Mouse (Mus musculus): ENCODE measurements around the gene Hivep3. TPM values are rescaled to one million over a fixed set of nuclear protein-coding genes. Genes with fewer than 3 reads are reported as not detected.
A peak's percentile ranks its signal among the peaks of the same experiment; 100 is the strongest.

The Hivep3 gene
- total RNA-seq, 4 experiments from 2014 or later: 7.4 to 11.0 (median 9.2) TPM

GRCm38 (mm10) chr4:120145931-120146330 is 412.3 kb downstream of the Hivep3 start:
- no peak for DNase-seq (ENCODE audit: low spot score)

- peak; percentile 79 for DNase-seq (ENCODE audit: low spot score)
These were observed 414.9 kb downstream of the Hivep3 start for GRCm38 (mm10) chr4:120148291-120149141.

- no peak for DNase-seq (ENCODE audit: low spot score)
These were observed 415.5 kb downstream of the Hivep3 start for GRCm38 (mm10) chr4:120149142-120149524.

GRCm38 (mm10) chr4:120150345-120150920 is 416.8 kb downstream of the Hivep3 start:
- DNase-seq (ENCODE audit: low spot score): no peak

GRCm38 (mm10) chr4:120151906-120152305 is 418.3 kb downstream of the Hivep3 start:
- DNase-seq (ENCODE audit: low spot score): no peak

DNA sequence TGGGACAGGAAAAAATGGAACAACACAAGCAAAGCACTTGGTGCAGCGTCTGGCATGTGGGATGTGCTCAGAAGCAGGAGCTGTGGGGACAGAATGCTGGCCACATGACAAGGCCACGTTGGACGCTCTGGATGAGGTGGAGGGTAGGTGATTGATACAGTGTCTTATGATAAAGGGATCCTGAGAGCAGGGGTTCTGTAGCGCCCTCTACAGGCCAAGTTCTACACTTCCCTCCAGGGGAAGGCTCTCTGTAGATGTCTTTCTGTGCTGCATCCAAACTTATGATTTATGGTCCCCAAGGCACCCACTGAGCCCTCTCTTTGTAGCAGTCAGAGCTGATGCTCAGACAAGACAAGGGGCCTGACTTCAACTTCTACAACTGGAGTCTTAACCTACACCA is 419.1 kb downstream of the Hivep3 start:
- DNase-seq (ENCODE audit: low spot score): no peak

DNA sequence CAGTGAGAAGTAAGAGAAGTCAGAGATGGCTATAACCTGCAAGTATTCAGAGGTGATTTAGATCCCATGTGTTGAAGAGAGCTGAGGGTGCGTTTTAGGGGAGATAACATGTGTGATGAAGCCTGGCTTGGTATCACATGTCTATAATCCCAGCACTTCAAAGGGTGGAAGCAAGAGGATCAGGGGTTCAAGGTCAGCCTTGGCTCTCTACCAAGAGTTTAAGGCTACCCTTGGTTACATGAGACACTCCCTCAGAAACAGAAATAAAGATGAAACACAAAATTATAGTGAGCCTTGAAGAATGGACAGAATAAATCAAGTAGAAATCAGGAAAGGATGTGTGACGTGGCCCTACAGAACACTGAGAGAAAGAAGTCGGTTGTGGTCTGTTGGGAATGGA is 420.2 kb downstream of the Hivep3 start:
- no peak for DNase-seq (ENCODE audit: low spot score)

- peak; percentile 31 for DNase-seq (ENCODE audit: low spot score)
These were observed 425.2 kb downstream of the Hivep3 start for GRCm38 (mm10) chr4:120158714-120159310.

- peak; percentile 58 for DNase-seq (ENCODE audit: low spot score)
These were observed 427.8 kb downstream of the Hivep3 start, which contains the start of gene Edn2 for GRCm38 (mm10) chr4:120161166-120161949. Gene Edn2 (plus strand): TSS chr4:120161206.

- DNase-seq (ENCODE audit: low spot score): no peak
These were observed 429.0 kb downstream of the Hivep3 start for GRCm38 (mm10) chr4:120162586-120162985.

GRCm38 (mm10) chr4:120163242-120163641 is 429.7 kb downstream of the Hivep3 start:
- peak; percentile 20 for DNase-seq (ENCODE audit: low spot score)

DNA sequence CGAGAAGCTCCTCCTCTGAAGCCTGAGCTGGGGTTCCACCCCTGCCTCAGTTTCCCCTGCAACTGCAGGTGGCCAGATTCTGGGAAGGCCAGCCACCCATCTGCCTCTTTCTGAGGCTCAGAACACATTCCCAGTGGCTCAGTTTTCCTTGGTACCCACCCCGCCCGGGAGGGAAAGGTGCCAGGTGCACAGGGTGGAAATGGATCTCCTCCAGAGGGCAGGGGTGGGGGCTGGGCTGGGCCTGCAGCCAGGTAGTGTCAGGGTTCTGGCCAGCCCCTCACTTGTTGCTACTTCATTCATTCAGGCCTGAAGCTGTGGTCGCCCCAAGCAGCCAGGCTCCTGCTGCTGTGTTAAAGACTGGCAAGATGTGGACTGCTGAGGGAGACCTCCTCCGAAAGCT is 430.7 kb downstream of the Hivep3 start:
- no peak for DNase-seq (ENCODE audit: low spot score)

GRCm38 (mm10) chr4:120167778-120168177 is 434.2 kb downstream of the Hivep3 start:
- DNase-seq (ENCODE audit: low spot score): no peak

- DNase-seq (ENCODE audit: low spot score): no peak
These were observed 434.8 kb downstream of the Hivep3 start for GRCm38 (mm10) chr4:120168346-120168745.

DNA sequence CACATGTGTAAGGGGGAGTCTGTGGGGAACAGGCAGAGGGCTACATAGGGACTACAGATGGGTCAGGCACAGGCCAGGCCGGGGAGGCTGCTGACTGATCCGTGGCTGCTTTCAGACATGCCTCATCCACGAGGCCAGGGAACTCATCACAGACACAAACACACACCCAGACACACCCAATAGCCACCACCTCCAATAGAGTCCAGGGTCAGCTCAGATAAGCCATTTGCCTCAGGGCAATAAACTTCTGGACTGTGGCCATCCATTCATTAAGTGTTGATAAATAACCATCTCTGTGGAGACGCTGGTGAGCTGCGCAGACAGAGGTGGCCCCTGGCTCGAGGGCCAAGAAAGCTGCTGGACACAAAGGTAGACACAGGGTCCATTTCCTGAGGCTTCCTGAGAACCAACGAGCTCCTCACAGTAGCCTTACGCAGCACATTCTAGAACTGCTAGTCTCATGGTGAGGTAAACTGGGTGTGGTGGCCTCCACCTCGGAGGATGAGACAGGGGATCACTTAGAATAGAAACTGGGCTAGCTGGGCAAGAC is 436.9 kb downstream of the Hivep3 start:
- no peak for DNase-seq (ENCODE audit: low spot score)

DNA sequence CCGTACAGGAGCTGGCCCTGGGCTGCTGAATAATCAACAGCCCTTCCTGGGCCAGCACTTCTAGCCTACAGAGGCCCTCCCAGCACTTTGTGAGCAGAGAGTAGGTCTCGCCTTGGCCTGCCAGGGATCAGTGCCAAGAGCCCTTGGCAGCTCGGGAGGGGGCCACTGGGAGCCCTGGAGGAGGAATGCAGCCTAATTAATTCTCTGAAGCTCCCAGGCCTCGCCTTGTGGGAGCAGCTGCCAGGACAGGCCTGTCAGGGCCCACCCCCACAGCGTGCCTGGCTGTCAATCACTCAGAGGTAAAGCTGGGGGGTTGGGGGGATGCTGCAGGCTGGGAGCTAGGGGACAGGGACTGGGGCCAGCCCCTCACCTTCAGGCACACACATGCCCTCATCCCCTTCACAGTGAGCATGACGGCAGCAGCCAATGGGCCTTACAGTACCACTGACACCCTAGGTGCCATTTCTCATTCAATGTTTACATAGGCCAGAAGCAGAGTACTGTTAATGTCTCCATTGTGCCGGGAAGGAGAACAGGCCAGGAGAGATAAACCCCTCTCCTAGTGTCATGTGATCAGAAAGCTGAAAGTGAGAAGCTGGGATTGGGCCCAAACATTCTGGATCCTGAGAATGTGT is 438.6 kb downstream of the Hivep3 start:
- no peak for DNase-seq (ENCODE audit: low spot score)

GRCm38 (mm10) chr4:120179123-120179522 is 445.5 kb downstream of the Hivep3 start:
- DNase-seq (ENCODE audit: low spot score): no peak

DNA sequence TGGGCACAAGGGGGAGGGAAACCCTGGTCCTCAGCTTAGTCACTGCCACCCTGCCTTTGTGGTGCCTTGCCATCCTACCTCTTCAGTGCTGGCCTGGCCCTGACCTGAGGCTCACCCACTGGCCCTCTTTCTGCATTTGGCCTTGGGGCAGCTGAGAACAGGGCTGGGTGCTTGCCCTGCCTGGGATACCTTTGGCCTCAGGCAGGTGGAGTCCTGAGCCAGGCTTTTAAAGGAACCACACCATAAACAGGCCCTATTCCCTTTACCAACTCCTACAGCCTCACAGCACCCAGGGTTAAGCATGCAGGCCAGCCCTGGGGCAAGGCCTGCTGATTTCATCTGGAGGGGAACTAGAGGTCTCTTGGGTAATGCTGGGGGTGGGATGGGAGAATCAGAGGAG is 447.0 kb downstream of the Hivep3 start:
- DNase-seq (ENCODE audit: low spot score): no peak

DNA sequence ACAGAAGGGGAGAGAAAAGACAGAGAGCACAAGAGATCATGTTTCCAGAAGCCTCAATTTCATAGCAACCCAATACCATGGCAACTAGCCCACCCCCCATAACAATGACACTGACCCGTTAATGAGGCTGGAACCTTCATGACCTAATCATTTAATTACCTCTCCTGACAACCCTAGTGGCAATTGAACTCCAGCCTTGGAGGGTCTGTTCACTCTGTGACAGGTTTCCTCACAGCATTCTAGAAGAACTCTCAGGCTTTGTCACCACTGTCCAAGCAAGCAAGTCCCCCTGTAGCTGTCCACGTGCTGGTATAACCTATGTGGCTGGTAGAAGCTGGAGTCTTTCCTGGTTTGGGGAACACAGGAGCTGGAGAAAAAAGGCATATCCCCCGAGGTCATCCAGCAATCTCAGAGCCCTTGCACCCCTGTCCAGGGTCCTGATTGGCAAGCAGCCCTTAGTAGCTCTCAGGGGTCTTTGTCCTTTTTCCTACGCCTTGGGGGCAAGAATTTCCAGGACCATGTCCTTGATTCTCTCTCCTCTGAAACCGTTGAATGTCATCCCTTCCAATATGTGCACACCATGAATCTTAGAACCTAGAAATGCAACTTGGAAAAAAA is 450.9 kb downstream of the Hivep3 start:
- no peak for DNase-seq (ENCODE audit: low spot score)

DNA sequence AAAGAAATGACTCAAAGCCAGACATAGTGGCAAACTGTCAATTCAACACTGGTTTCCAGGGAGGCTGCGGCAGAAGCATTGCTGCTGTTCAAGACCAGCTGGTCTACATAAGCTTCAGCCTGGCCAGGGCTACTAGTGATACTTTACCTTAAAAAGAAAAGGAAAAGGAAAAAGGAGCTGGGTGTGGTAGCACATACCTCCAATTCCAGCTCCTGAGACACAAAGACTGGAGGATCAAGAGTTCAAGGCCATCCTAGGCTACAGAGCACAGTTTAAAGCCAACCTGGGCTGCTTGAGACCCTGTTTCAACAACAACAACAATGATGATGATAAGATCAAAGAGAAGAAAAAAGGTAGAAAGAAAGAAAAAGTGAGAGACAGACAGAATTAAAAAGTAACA is 452.9 kb downstream of the Hivep3 start:
- no peak for DNase-seq (ENCODE audit: low spot score)

- no peak for DNase-seq (ENCODE audit: low spot score)
These were observed 453.4 kb downstream of the Hivep3 start for GRCm38 (mm10) chr4:120186934-120187333.
